Mouse (Mus musculus) liver, postnatal 0 days (tissue): ENCODE measurements at regions not wholly inside any gene's neighbourhood (a gene's known extent, or its start where the extent isn't known, plus 50 kb on each side); places are given as distances from the start of the nearest gene placed in this dataset.
"Not testable (repeated sequence)": the region's sequence is repeated elsewhere in the genome, so short reads cannot be mapped to it uniquely, and the experiment has no call there.

Experiments used
- ATAC-seq: fragments of 200-750 bp; cut with Nextera tagmentation; 2 replicates; pipeline ENCODE4 v1.8.0; 2017; ENCODE audit warnings: mild to moderate bottlenecking, moderate library complexity
- DNase-seq: peaks from one replicate; pipeline ENCODE4 v3.0.0-alpha.2; 2016
- H3K27ac ChIP-seq: fragments of 300-500 bp; sonication (generic); 2 replicates; pipeline ENCODE4 v1.5.1; 2014; ENCODE audit warnings: antibody characterized with exemption, moderate library complexity, mild to moderate bottlenecking, low read depth
- H3K27me3 ChIP-seq: fragments of 300-500 bp; sonication (generic); 2 replicates; pipeline ENCODE4 v1.6.1; 2014; ENCODE audit warnings: low read length, control low read depth, mixed read lengths; ENCODE audit not compliant: insufficient read depth
- H3K36me3 ChIP-seq: fragments of 300-500 bp; sonication (generic); replicated peaks from 2 replicates; pipeline ENCODE4 v1.6.1; 2014; ENCODE audit warnings: mild to moderate bottlenecking, control low read depth, low read length, moderate library complexity, mixed read lengths; ENCODE audit not compliant: insufficient read depth
- H3K4me1 ChIP-seq: fragments of 300-500 bp; sonication (generic); 2 replicates; pipeline ENCODE4 v1.6.1; 2014; ENCODE audit warnings: antibody characterized with exemption, mild to moderate bottlenecking, control low read depth; ENCODE audit not compliant: insufficient read depth
- H3K4me2 ChIP-seq: fragments of 300-500 bp; sonication (generic); 2 replicates; pipeline ENCODE4 v1.6.1; 2014; ENCODE audit warnings: low read depth, mild to moderate bottlenecking, low read length, moderate library complexity, mixed read lengths
- H3K4me3 ChIP-seq: fragments of 300-500 bp; sonication (generic); 2 replicates; pipeline ENCODE4 v1.5.1; 2014; ENCODE audit warnings: low read depth, low read length
- H3K9ac ChIP-seq: fragments of 300-500 bp; sonication (generic); replicated peaks from 2 replicates; pipeline ENCODE4 v1.6.1; 2014; ENCODE audit warnings: mild to moderate bottlenecking, moderate library complexity
- H3K9me3 ChIP-seq: fragments of 300-500 bp; sonication (generic); 2 replicates; pipeline ENCODE4 v1.6.1; 2016; ENCODE audit warnings: mild to moderate bottlenecking, control low read depth, low read length, mixed read lengths
- CTCF ChIP-seq: sonication (generic); IDR thresholded peaks from 2 replicates; pipeline ENCODE4 v1.5.1; 2016; ENCODE audit warnings: antibody characterized with exemption, low read depth
- EP300 ChIP-seq: IDR thresholded peaks from 2 replicates; pipeline ENCODE4 v1.6.1; 2016; ENCODE audit warnings: antibody characterized with exemption, low read depth, mild to moderate bottlenecking
- WGBS: fragments of 180-500 bp; shearing (Covaris S2); extraction: QIAGEN DNeasy Blood & Tissue Kit; methylation state at CpG from one replicate; pipeline ENCODE4 v1.1.7; 2014; ENCODE audit not compliant: insufficient replicate concordance; 5-methylcytosine and 5-hydroxymethylcytosine counted together

DNA sequence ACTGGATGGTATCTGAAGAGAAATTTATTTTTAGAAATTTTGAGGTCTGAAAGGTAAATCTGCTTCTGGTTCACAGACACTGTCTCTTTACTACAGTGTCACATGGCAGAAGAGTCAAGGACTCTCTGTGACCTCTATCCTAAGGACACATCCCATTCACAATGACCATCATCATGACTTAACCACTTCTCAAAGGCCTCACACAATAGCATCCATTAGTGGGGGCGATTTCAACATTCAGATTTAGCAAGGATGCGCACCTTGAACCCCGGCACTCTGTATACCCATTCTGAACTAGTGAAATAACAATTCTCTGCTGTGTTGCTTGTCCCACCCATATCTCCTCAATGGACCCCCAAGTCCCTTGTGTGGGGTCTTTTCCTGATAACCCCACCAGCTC is 110.8 kb upstream of the Plcb4 start:
- H3K4me3 ChIP-seq: no peak overlapping the region
- DNase-seq: no peak
- no peak overlapping the region for H3K4me2 ChIP-seq
- no peak for ATAC-seq
- no peaks in the 10 kb centered on the region for H3K9me3 ChIP-seq
- H3K9ac ChIP-seq: no peak overlapping the region
- no peaks in the 10 kb centered on the region for H3K4me1 ChIP-seq
- H3K27ac ChIP-seq: no peak overlapping the region
- no peaks in the 10 kb centered on the region for H3K36me3 ChIP-seq
- TF ChIP-seq EP300: no peak
- TF ChIP-seq CTCF: no peak
- WGBS: 77% methylated on average over 3 of the region's 3 CpGs
- no peaks in the 10 kb centered on the region for H3K27me3 ChIP-seq

- no peak for ATAC-seq
- no peaks in the 10 kb centered on the region for H3K9me3 ChIP-seq
- H3K9ac ChIP-seq: no peak overlapping the region
- H3K4me1 ChIP-seq: no peaks in the 10 kb centered on the region
- H3K4me2 ChIP-seq: no peak overlapping the region
- H3K27ac ChIP-seq: no peak overlapping the region
- no peak overlapping the region for H3K4me3 ChIP-seq
- no peaks in the 10 kb centered on the region for H3K36me3 ChIP-seq
- H3K27me3 ChIP-seq: no peaks in the 10 kb centered on the region
- TF ChIP-seq EP300 (no peak), CTCF (peak; percentile 34)
- WGBS: 35% methylated on average over 3 of the region's 3 CpGs
- DNase-seq: no peak
These were observed 105.8 kb upstream of the Plcb4 start for GRCm38 (mm10) chr2:135553031-135553430.

DNA sequence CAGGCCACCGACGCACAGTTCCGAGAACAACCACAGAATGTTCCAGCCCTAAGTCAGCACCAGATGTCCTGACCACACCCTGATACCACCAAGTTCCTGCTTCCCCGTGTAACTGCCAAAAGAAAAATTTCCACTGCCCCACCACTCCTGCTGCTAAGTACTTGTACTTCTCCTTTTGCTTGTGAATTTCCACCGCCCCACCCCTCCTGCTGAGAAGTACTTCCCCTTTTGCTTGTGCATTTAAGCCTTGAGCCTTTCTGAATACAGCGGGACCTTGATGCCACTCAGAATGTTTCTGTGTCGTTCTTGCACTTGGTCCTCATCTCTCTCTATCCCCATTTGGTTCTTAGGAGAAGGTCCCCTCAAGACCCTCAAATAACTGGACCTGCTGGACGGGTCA is 100.8 kb upstream of the Plcb4 start:
- ATAC-seq, H3K9ac ChIP-seq, H3K4me3 ChIP-seq, H3K27me3 ChIP-seq, DNase-seq, H3K4me2 ChIP-seq, H3K9me3 ChIP-seq, H3K36me3 ChIP-seq, H3K4me1 ChIP-seq, H3K27ac ChIP-seq: not testable (repeated sequence)
- 76% methylated on average over 8 of the region's 8 CpGs for WGBS

DNA sequence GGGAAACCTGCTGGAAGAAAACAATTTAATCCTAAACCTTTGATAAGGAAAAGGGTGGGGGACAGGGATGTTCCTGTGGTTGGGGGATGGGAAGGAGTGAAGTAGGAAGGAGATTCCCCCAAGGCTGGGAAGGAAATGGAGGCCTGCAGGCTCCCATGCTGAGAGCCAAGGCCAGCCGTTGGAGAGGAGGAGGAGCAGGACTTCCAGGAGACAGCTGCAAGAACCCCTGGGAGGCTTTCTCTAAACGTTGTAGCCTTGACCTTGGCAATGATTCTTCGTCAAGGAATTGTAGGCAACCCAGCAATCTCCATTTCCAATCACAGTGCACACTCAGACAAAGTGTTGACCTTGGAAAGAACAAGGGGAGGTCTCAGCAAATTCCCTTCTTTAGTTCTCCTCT is 99.5 kb upstream of the Plcb4 start:
- H3K27ac ChIP-seq: no peak overlapping the region
- no peaks in the 10 kb centered on the region for H3K27me3 ChIP-seq
- no peaks in the 10 kb centered on the region for H3K36me3 ChIP-seq
- H3K4me3 ChIP-seq: no peak overlapping the region
- H3K9ac ChIP-seq: no peak overlapping the region
- TF ChIP-seq EP300 (no peak), CTCF (no peak)
- DNase-seq: no peak
- no peaks in the 10 kb centered on the region; the same call in 1 of the 2 replicates for H3K4me1 ChIP-seq
- ATAC-seq: no peak
- H3K9me3 ChIP-seq: peaks cover 3% of the 10 kb centered on the region; the same call in 1 of the 2 replicates
- 56% methylated on average over 3 of the region's 3 CpGs for WGBS
- no peak overlapping the region for H3K4me2 ChIP-seq

DNA sequence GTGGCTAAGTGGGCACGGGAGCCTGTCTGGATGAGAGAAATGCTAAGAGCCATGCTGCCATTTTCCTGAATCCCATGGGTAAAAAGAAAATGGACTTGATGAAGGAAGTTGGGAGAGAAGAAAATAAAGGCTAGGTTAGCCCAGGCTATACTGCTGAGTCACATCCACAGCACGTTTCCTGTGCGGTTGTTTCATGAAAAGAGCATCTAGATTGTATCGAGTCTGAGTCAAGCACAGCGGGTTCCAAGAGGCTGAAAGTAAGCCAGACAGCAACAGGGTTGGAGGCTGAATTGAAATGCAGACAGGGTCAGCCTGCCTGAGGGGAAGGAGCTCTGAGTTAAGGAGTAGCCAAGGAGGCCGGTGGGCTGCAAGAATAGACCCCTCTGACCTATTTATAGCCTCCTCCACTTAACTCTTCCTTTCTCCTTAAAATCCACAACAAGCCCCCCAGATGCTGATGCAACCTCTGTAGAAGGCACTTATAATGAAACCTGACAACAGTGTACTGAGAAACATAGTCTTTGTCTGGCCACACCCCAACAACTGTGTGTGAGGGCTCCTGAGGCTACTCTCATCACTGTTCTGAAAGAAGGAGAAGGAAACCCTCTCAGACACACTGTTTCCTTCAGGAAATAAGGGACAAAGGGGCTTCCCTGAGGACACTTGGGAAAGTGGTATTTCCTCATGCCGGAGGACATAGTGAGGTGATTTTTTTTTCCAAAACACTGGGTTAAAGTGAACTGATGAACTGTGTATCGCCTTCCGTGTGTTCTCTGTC is 98.7 kb upstream of the Plcb4 start:
- no peak overlapping the region for H3K27ac ChIP-seq
- H3K27me3 ChIP-seq: no peaks in the 10 kb centered on the region
- TF ChIP-seq EP300 (no peak), CTCF (no peak)
- H3K4me2 ChIP-seq: no peak overlapping the region
- no peak for DNase-seq
- no peaks in the 10 kb centered on the region; the same call in 1 of the 2 replicates for H3K4me1 ChIP-seq
- H3K9me3 ChIP-seq: peaks cover 3% of the 10 kb centered on the region; the same call in 1 of the 2 replicates
- H3K9ac ChIP-seq: no peak overlapping the region
- no peaks in the 10 kb centered on the region for H3K36me3 ChIP-seq
- 63% methylated on average over 9 of the region's 9 CpGs for WGBS
- H3K4me3 ChIP-seq: no peak overlapping the region
- ATAC-seq: no peak

GRCm38 (mm10) chr2:135560856-135561255 is 98.0 kb upstream of the Plcb4 start:
- Histone ChIP-seq H3K27ac (no peak overlapping the region), H3K9ac (no peak overlapping the region), H3K4me2 (no peak overlapping the region), H3K4me1 (no peaks in the 10 kb centered on the region; the same call in 1 of the 2 replicates), H3K36me3 (no peaks in the 10 kb centered on the region), H3K4me3 (no peak overlapping the region), H3K27me3 (no peaks in the 10 kb centered on the region), H3K9me3 (peaks cover 3% of the 10 kb centered on the region; the same call in 1 of the 2 replicates)
- TF ChIP-seq CTCF: no peak
- no peak for TF ChIP-seq EP300
- DNase-seq (no peak), ATAC-seq (no peak)
- 48% methylated on average over 1 of the region's 1 CpGs for WGBS
